Mouse (Mus musculus): Measurements from ENCODE around the gene Lonrf2.
A peak's percentile ranks its signal among the peaks of the same experiment; 100 is the strongest.

Lonrf2 gene

GRCm38 (mm10) chr1:38836477-38836872 is at the start of gene Lonrf2:
Lonrf2 (minus strand) TSS chr1:38836711.
- DNase-seq: no peak

- DNase-seq: no peak
These were observed 49.4 kb upstream of the Lonrf2 start for GRCm38 (mm10) chr1:38885956-38886355.

GRCm38 (mm10) chr1:38883766-38884165 is 47.3 kb upstream of the Lonrf2 start:
- no peak for DNase-seq

- DNase-seq: no peak
These were observed 46.2 kb upstream of the Lonrf2 start for GRCm38 (mm10) chr1:38882746-38883145.

GRCm38 (mm10) chr1:38881366-38881765 is 44.9 kb upstream of the Lonrf2 start:
- no peak for DNase-seq

- DNase-seq: no peak
These were observed 40.3 kb upstream of the Lonrf2 start for GRCm38 (mm10) chr1:38876671-38877382.

GRCm38 (mm10) chr1:38873911-38874310 is 37.4 kb upstream of the Lonrf2 start:
- no peak for DNase-seq

- no peak for DNase-seq
These were observed 35.3 kb upstream of the Lonrf2 start for GRCm38 (mm10) chr1:38871834-38872233.

- no peak for DNase-seq
These were observed 33.1 kb upstream of the Lonrf2 start for GRCm38 (mm10) chr1:38869398-38870195.

GRCm38 (mm10) chr1:38866242-38866641 is 29.7 kb upstream of the Lonrf2 start:
- DNase-seq: no peak

- DNase-seq: no peak
These were observed 27.8 kb upstream of the Lonrf2 start for GRCm38 (mm10) chr1:38864341-38864740.

- peak in 1 of 2 experiments; percentile 17 for DNase-seq
These were observed 25.7 kb upstream of the Lonrf2 start for GRCm38 (mm10) chr1:38862213-38862612.

GRCm38 (mm10) chr1:38860867-38861524 is 24.5 kb upstream of the Lonrf2 start:
- DNase-seq: no peak

- no peak for DNase-seq
These were observed 23.7 kb upstream of the Lonrf2 start for GRCm38 (mm10) chr1:38860207-38860606.

GRCm38 (mm10) chr1:38856196-38856595 is 19.7 kb upstream of the Lonrf2 start:
- peak in 1 of 2 experiments; percentile 70 for DNase-seq

GRCm38 (mm10) chr1:38852250-38852649 is 15.7 kb upstream of the Lonrf2 start:
- no peak for DNase-seq

GRCm38 (mm10) chr1:38850650-38851049 is 14.1 kb upstream of the Lonrf2 start:
- no peak for DNase-seq

GRCm38 (mm10) chr1:38848451-38849289 is 12.2 kb upstream of the Lonrf2 start:
- no peak for DNase-seq

- no peak for DNase-seq
These were observed 11.5 kb upstream of the Lonrf2 start for GRCm38 (mm10) chr1:38847975-38848374.

- no peak for DNase-seq
These were observed 6.8 kb upstream of the Lonrf2 start for GRCm38 (mm10) chr1:38843275-38843674.

GRCm38 (mm10) chr1:38842861-38843260 is 6.3 kb upstream of the Lonrf2 start:
- no peak for DNase-seq

GRCm38 (mm10) chr1:38839944-38840343 is 3.4 kb upstream of the Lonrf2 start:
- DNase-seq: no peak
